Mouse (Mus musculus) E14TG2a.4 (cell line): Measurements from ENCODE around the gene Klhl40.

Experiments
- H3K27me3 ChIP-seq: 2 replicates; pipeline ENCODE4 v1.6.1; 2014; ENCODE audit warnings: low read length, control low read depth; ENCODE audit not compliant: insufficient read depth
- H3K36me3 ChIP-seq: 2 replicates; pipeline ENCODE4 v1.6.1; 2014; ENCODE audit warnings: low read length, control low read depth; ENCODE audit not compliant: insufficient read depth
- H3K4me1 ChIP-seq: replicated peaks from 2 replicates; pipeline ENCODE4 v1.6.1; 2014; ENCODE audit warnings: low read depth, low read length, control low read depth
- H3K4me3 ChIP-seq: replicated peaks from 2 replicates; pipeline ENCODE4 v1.5.1; 2014; ENCODE audit warnings: mild to moderate bottlenecking, low read length
- H3K9me3 ChIP-seq: 2 replicates; pipeline ENCODE4 v1.6.1; 2014; ENCODE audit warnings: low read length, control low read depth
- CTCF ChIP-seq: conservative IDR thresholded peaks from 2 replicates; pipeline ENCODE4 v1.5.1; 2014; ENCODE audit warnings: low read length
- NANOG ChIP-seq: IDR thresholded peaks from 2 replicates; pipeline ENCODE4 v1.6.1; 2014; ENCODE audit warnings: borderline replicate concordance, low read length, mixed read lengths
- POU5F1 ChIP-seq: IDR thresholded peaks from 2 replicates; pipeline ENCODE4 v1.6.1; 2014; ENCODE audit warnings: low read length, borderline replicate concordance

The Klhl40 gene

DNA sequence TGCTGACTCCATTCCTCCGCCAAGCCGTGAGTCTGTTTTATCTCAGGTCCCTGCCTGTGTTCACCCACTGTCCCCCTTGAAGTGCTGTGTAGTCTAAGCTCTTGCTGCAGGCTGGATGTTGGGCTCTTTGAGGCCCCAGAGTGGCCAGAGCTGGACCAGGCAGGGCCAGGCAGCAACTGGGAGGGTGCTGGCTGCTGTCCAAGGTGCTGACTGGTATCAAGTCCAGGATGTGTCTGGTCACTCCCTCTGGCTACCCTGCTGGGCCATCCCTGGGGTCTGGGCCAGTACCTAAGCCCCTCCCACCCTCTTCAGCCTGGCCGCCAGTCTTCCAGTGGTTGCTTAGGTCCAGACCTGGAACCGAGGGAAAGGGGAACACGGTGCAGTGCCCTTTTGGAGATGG, 13.8 kb downstream of the Klhl40 start:
- no peak overlapping the region for H3K4me3 ChIP-seq
- H3K9me3 ChIP-seq = no peaks in the 10 kb centered on the region
- H3K4me1 ChIP-seq = peaks cover 5% of the 10 kb centered on the region
- H3K27me3 ChIP-seq = peaks cover 79% of the 10 kb centered on the region
- H3K36me3 ChIP-seq = no peaks in the 10 kb centered on the region
- no peak for TF ChIP-seq NANOG

DNA sequence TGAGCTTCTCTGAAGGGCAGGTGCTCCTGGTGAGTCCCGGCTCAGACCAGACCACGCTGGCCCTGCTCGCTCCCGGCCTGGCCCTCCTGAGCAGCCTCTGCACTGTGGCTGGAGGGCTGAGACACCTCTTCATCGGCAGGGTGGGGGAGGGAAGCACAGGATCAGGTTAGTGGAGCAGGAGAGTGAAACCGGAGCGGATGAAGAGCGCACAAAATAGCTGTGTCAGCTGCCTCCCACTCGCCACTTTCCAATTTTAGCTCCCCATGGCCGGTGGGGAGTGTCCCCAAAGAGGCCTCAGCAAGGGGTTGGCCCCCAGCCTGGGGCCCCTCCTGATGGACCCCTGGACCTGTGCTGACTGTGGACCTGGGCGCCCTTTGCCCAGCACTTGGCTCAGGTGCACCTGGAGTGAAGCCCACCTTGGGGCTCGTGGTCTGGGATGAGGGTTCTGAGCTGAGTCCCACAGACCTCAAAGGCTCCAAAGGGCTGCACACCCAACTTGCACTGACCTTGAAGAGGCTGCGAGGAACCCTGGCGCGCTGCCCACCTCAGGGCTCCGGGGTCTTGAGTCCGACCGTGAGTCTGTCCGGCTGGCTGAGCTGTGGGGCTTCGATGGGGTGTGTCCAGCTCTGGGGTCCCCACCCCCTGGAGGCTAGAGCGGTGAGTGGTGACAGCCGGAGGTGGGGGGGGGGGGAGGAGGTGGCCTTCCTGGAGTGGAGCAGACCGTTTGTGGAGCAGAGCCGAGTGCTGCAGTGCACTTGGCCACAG, 14.5 kb downstream of the Klhl40 start, which contains the start of gene Hhatl:
Hhatl (minus strand) TSS at position 751 of the 765 bp plus-strand sequence.
- no peak within 1 kb of the TSS for H3K4me3 ChIP-seq
- no peaks in the 10 kb centered on the region for H3K36me3 ChIP-seq
- H3K27me3 ChIP-seq = peaks cover 79% of the 10 kb centered on the region
- H3K9me3 ChIP-seq = no peaks in the 10 kb centered on the region
- H3K4me1 ChIP-seq = peaks cover 5% of the 10 kb centered on the region
- no peak for TF ChIP-seq CTCF

DNA sequence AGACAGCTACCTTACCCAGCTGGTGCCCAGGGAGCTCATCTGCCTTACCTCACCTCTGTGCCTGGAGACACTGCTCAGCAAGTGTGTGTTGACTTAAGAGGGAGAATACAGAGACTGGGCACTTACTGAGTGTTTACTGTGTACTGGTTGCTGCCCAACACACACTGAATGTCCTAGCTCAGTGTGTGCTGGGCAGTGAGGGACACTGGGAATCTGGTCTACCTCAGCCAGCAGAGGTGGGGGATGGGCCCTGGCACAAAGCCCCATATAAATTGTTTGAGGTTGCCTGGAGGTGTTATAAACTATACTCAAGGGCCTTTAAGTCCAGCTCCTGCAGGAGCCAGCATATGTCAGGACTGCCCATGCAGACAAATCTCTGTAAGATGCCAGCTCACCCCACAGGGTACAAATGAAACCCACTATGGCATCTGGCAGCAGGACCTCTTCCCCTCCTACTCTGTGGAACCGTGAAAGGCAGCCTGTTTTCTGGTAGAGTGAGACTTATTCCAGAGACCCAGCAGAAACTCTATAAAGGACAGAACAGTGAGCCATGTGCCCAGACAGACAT, 17.6 kb downstream of the Klhl40 start:
- no peaks in the 10 kb centered on the region for H3K36me3 ChIP-seq
- H3K9me3 ChIP-seq = no peaks in the 10 kb centered on the region
- peaks cover 68% of the 10 kb centered on the region for H3K27me3 ChIP-seq
- H3K4me1 ChIP-seq = peaks cover 23% of the 10 kb centered on the region
- no peak for TF ChIP-seq NANOG
- no peak for TF ChIP-seq POU5F1
- no peak for TF ChIP-seq CTCF
- no peak overlapping the region for H3K4me3 ChIP-seq

DNA sequence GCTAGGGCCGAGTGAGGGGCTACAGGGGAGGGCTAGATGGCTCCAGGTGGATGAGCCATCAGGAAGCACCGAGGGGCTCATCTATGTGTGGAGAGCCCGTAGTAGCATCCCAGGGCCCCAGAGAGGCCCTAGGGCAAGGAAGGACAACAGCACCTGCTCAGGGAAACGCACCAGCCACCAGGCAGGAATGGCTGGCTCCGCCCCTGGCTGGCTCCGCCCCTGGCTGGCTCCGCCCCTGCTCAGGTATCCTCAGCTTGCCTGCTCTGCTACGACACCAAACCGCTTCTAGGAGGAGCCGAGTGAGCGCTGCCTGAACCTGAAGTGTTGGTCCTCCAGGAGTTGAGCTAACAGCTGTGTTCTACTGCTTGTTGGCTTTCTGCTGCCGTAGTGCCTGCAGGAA, 20.3 kb downstream of the Klhl40 start:
- H3K4me3 ChIP-seq = no peak overlapping the region
- H3K9me3 ChIP-seq = no peaks in the 10 kb centered on the region
- peaks cover 57% of the 10 kb centered on the region for H3K27me3 ChIP-seq
- no peaks in the 10 kb centered on the region for H3K36me3 ChIP-seq
- TF ChIP-seq CTCF (no peak), POU5F1 (no peak), NANOG (no peak)
- peaks cover 20% of the 10 kb centered on the region for H3K4me1 ChIP-seq

DNA sequence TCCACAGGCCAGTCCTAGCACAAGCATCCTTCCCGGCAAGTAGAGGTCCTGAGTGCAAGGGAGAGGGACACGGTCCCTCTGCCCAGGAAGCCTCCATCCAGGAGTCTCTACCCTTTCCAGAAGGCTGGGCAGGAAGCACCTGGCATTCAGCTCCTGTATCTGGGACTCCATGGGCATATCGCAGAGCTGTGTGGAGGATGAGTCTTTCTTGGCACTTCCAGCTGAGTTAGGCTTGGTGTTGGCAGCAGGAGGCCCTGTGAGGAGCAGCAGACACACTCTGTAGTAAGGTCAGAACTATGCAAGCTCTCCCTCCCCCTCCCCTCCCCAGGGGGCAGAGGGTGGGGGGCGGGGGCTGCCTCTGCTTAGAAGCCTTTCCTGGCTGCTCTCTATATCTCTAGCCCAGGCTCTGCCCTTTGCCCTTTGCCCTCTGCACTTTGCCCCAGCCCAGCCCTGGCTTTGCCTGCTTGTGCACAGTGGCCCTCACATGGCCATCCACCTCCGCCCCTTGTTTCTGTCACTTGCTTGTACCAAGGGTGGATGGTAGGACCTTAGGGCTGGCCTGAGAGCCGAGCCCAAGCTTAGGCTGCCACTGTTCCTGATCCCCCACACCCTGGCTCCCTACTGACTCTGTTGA, 21.6 kb downstream of the Klhl40 start:
- H3K4me1 ChIP-seq = peaks cover 21% of the 10 kb centered on the region
- TF ChIP-seq POU5F1 (no peak), NANOG (no peak), CTCF (no peak)

DNA sequence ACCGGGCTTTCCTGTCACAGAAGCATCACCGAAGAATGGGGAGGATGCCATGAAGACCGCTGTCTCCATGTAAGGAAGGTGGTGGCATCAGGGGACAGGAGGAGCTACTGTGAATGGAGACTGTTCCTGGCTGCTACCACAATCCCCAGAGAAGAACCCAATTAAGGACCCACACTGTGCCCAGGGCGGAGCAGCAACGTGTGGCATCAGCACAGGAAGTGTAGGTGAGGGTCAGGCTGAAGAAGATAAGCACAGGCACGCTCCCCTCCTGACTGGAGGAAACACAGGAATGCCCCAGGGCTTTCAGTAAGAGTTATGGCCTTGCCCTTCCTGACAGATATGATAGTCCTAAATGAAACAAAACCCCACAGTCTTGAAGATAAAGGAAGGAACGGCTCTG, 25.3 kb downstream of the Klhl40 start:
- Histone ChIP-seq H3K36me3 (no peaks in the 10 kb centered on the region), H3K4me1 (peaks cover 17% of the 10 kb centered on the region), H3K4me3 (no peak overlapping the region), H3K27me3 (peaks cover 30% of the 10 kb centered on the region), H3K9me3 (no peaks in the 10 kb centered on the region)
- no peak for TF ChIP-seq CTCF
- TF ChIP-seq POU5F1 = no peak
- TF ChIP-seq NANOG = no peak

More for the DNA sequence above, 21.6 kb downstream of the Klhl40 start:
- H3K4me3 ChIP-seq = no peak overlapping the region
- no peaks in the 10 kb centered on the region for H3K36me3 ChIP-seq
- H3K9me3 ChIP-seq = no peaks in the 10 kb centered on the region
- H3K27me3 ChIP-seq = peaks cover 51% of the 10 kb centered on the region

DNA sequence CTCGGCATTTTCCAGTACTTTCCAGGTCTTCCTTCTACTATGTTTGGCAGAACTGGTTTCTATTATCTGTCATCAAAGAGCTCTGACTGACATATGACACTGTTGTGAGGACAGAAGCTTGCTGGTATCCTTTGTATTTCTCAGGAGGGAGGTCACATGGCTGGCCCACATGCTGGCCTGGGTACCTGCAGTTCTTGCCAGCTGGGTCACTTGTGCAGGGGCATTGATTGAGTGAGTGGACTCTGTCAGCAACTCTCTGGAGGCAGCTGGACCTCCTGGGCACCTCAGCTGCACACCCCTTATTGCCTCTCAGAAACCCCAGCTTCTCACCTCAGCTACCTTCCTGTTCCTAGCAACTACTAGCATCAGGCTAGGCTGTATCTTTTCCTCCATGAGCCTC, 30.1 kb downstream of the Klhl40 start:
- Histone ChIP-seq H3K4me1 (0 out of 2 replicates have a peak, but pooled peaks cover 3% of the 10 kb centered on the region), H3K27me3 (peaks cover 2% of the 10 kb centered on the region; the same call in 1 of the 2 replicates), H3K9me3 (no peaks in the 10 kb centered on the region), H3K4me3 (no peak overlapping the region), H3K36me3 (no peaks in the 10 kb centered on the region)
- TF ChIP-seq NANOG (no peak), CTCF (no peak), POU5F1 (no peak)

DNA sequence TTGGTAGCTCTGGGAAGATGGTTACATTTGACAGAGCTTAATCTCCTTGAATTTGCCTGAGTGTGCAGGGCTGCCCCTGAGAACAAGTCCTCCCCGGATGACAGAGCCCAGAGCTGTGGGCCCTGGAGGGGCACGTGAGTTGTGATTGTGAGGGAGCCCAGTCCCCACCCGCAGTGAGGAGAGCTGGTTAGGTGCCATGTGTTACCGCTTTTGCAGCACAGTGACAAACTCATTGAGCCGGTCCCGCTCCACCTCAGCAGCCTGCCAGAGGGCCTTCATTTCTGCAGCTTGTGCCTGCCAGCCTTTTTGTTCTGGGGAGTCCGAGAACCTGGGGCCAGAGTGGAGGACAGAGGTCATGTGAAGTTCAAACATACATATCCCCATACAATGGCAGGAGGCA, 30.5 kb downstream of the Klhl40 start:
- H3K4me3 ChIP-seq = no peak overlapping the region
- H3K4me1 ChIP-seq = no peaks in the 10 kb centered on the region
- H3K9me3 ChIP-seq = no peaks in the 10 kb centered on the region
- TF ChIP-seq POU5F1 (no peak), CTCF (no peak), NANOG (no peak)
- H3K27me3 ChIP-seq = no peaks in the 10 kb centered on the region
- H3K36me3 ChIP-seq = no peaks in the 10 kb centered on the region
